Mouse (Mus musculus) midbrain, embryonic 14.5 days (tissue): ENCODE measurements around the gene Sult1a1. TPM values are rescaled to one million over a fixed set of nuclear protein-coding genes. Genes with fewer than 3 reads are reported as not detected.

Source experiments
- ATAC-seq: fragments of 200-750 bp; cut with Nextera tagmentation; 2 replicates; pipeline ENCODE4 v1.8.0; 2017; ENCODE audit warnings: moderate number of reproducible peaks, moderate library complexity; ENCODE audit not compliant: low FRiP score, low TSS enrichment
- DNase-seq: peaks from one replicate; pipeline ENCODE4 v3.0.0-alpha.2; 2015
- H3K27ac ChIP-seq: fragments of 300-500 bp; sonication (generic); replicated peaks from 2 replicates; pipeline ENCODE4 v1.5.1; 2014; ENCODE audit warnings: mild to moderate bottlenecking, low read depth, low read length, moderate library complexity
- H3K27me3 ChIP-seq: fragments of 300-500 bp; sonication (generic); 2 replicates; pipeline ENCODE4 v1.6.1; 2014; ENCODE audit warnings: low read length, control low read depth, mixed read lengths; ENCODE audit not compliant: control insufficient read depth, insufficient read depth
- H3K36me3 ChIP-seq: fragments of 300-500 bp; sonication (generic); 2 replicates; pipeline ENCODE4 v1.6.1; 2014; ENCODE audit warnings: low read length, control low read depth; ENCODE audit not compliant: control insufficient read depth, insufficient read depth
- H3K4me1 ChIP-seq: fragments of 300-500 bp; sonication (generic); 2 replicates; pipeline ENCODE4 v1.6.1; 2014; ENCODE audit warnings: mild to moderate bottlenecking, antibody characterized with exemption, low read length, control low read depth; ENCODE audit not compliant: control insufficient read depth, insufficient read depth
- H3K4me2 ChIP-seq: fragments of 300-500 bp; sonication (generic); 2 replicates; pipeline ENCODE4 v1.6.1; 2014; ENCODE audit warnings: mild to moderate bottlenecking, low read length, moderate library complexity
- H3K4me3 ChIP-seq: fragments of 300-500 bp; sonication (generic); replicated peaks from 2 replicates; pipeline ENCODE4 v1.5.1; 2014; ENCODE audit warnings: low read depth, low read length
- H3K9ac ChIP-seq: fragments of 300-500 bp; sonication (generic); replicated peaks from 2 replicates; pipeline ENCODE4 v1.6.1; 2014; ENCODE audit warnings: mild to moderate bottlenecking, low read length, moderate library complexity
- H3K9me3 ChIP-seq: fragments of 300-500 bp; sonication (generic); 2 replicates; pipeline ENCODE4 v1.6.1; 2016; ENCODE audit warnings: low read length, control low read depth, mixed read lengths; ENCODE audit not compliant: control insufficient read depth
- WGBS: fragments of 180-500 bp; shearing (Covaris S2); extraction: QIAGEN DNeasy Blood & Tissue Kit; methylation state at CpG from one replicate; pipeline ENCODE4 v1.1.7; 2014; 5-methylcytosine and 5-hydroxymethylcytosine counted together
- polyA plus RNA-seq: library from polyadenylated mRNA; unstranded; fragments of >200 nt; fragmentation: Nextera tagmentation; extraction: Ambion mirVana; gene quantifications from 2 replicates; pipeline ENCODE4 v1.2.1, GENCODE M21; 2014

Gene Sult1a1
- polyA plus RNA-seq, result 0.38 and 2.6 TPM in 2 replicates

DNA sequence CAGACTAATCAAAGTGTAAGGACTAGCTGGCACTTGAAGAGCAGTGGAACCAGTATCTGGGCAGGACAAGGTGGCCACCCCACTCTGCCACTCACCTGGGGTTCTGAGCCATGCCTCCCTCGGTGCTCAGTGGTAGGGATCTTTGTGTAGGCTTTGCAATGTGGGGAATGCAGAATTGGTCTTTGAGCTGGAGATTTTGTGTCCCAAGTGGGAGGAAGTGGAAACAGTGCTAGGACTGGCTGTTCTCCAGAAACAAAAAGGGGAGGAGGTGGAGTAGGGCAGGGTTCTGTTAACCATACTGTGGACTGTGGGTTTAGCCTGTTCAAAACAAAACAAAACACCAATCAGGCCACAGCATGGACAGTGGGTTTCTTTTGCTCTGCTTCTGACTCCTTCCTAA lies at the start of gene Sult1a1:
Sult1a1 (minus strand) TSS at position 226 of the 400 bp plus-strand sequence.
- Histone ChIP-seq H3K36me3 (peaks cover 27% of the 10 kb centered on the region), H3K4me3 (no peak within 1 kb of the TSS), H3K4me2 (no peak within 1 kb of the TSS), H3K9me3 (no peaks in the 10 kb centered on the region), H3K27ac (no peak within 1 kb of the TSS), H3K4me1 (no peaks in the 10 kb centered on the region), H3K9ac (no peak within 1 kb of the TSS), H3K27me3 (no peaks in the 10 kb centered on the region)
- ATAC-seq (no peak), DNase-seq (no peak)
- WGBS, result 81% methylated on average over 1 of the region's 1 CpGs

DNA sequence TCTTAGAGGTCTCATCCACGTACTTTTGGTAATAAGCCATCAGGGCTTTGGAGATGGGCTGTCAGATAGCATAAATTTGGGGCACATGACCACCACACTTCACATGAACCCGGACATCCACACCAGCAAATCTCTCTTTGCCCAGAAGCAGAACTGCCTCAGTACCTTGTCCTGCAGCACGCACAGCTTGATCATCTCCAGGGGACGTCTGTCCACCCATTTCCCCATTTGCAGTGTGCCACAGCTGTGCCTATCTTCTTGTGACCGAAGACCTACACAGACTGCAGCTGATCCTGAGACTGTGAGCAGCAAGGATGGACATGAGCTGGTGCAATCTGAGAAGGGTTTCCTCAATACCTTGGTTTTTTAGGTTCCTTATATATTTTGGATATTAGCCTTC lies 49.4 kb upstream of the Sult1a1 start:
- Histone ChIP-seq H3K9me3 (no peaks in the 10 kb centered on the region), H3K27me3 (no peaks in the 10 kb centered on the region), H3K4me3 (no peak overlapping the region), H3K4me2 (no peak overlapping the region), H3K4me1 (no peaks in the 10 kb centered on the region), H3K27ac (no peak overlapping the region), H3K9ac (no peak overlapping the region), H3K36me3 (no peaks in the 10 kb centered on the region)
- ATAC-seq (no peak), DNase-seq (no peak)
- 78% methylated on average over 5 of the region's 5 CpGs for WGBS

DNA sequence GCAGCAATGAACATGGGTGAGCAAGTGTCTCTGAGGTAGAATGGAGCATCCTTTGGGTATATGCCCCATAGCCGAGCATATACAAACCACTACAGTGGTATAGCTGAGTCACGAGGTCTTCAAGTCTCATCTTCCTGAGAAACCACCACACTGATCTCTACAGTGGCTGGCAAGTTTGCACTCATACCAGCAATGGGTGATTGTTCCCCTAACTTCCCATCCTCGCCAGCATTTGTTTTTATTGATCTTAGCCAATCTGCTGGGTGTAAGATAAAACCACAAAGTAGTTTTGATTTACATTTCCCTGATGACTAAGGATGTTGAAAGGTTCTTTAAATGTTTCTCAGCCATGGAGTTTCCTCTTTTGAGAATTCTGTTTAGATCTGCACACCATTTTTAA lies 48.8 kb upstream of the Sult1a1 start:
- ATAC-seq (no peak), DNase-seq (no peak)
- Histone ChIP-seq H3K4me3 (no peak overlapping the region), H3K36me3 (no peaks in the 10 kb centered on the region), H3K4me2 (no peak overlapping the region), H3K27me3 (no peaks in the 10 kb centered on the region), H3K9me3 (no peaks in the 10 kb centered on the region), H3K9ac (no peak overlapping the region), H3K4me1 (no peaks in the 10 kb centered on the region), H3K27ac (no peak overlapping the region)
- WGBS, result 77% methylated on average over 3 of the region's 3 CpGs

DNA sequence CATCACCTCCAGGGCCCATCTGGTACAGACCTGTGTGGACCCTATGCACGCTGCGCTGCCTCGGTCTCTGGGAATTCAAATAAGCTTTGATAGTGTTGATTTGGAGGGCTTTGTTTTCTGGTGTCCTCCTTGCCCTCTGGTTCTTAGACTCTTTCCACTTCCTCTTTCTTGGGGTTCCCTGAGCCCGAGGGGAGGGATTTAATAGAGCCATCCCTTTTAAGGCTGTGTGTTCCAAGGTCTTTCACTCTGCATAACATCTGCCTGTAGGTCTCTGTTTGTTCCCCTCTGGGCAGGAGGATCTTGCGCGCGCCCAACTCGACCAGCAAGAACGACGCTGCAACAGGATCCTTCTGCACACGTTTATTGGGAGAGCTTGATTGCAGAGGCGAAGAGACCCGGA lies 45.4 kb upstream of the Sult1a1 start:
- H3K9ac ChIP-seq, result no peak overlapping the region

DNA sequence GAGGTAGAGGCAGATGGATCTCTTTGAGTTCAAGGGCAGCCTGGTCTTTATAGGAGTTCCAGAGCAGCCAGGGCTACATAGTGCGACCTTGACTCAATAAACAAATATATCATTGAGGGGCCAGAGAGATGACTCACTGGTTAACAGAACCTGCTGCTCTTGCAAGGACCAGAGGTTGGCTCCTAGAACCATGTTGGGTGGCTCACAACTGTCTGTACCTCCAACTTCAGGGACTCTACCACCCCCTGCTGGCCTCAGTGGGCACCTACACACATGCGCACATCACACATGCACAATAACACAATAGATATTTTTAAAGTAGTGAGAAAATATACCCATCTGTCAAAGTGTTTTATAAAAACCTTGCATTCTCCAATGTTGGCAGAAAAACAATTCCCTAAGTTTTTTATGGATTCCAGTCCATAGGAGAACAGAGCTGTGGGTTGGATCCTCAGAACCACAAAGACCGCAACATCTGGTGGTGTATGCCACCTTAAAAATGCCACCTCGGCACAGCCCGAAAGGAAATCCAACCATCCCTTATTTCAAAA lies 42.6 kb upstream of the Sult1a1 start:
- no peaks in the 10 kb centered on the region for H3K36me3 ChIP-seq
- no peaks in the 10 kb centered on the region for H3K9me3 ChIP-seq
- H3K4me2 ChIP-seq, result no peak overlapping the region
- no peaks in the 10 kb centered on the region for H3K4me1 ChIP-seq
- no peaks in the 10 kb centered on the region for H3K27me3 ChIP-seq
- H3K27ac ChIP-seq, result no peak overlapping the region
- ATAC-seq (no peak), DNase-seq (no peak)
- 98% methylated on average over 5 of the region's 5 CpGs for WGBS
- H3K4me3 ChIP-seq, result no peak overlapping the region
- no peak overlapping the region for H3K9ac ChIP-seq

More for the DNA sequence above, 45.4 kb upstream of the Sult1a1 start:
- no peak for ATAC-seq
- no peaks in the 10 kb centered on the region for H3K9me3 ChIP-seq
- H3K4me3 ChIP-seq, result no peak overlapping the region
- H3K27me3 ChIP-seq, result no peaks in the 10 kb centered on the region
- 92% methylated on average over 13 of the region's 13 CpGs for WGBS
- no peaks in the 10 kb centered on the region for H3K36me3 ChIP-seq
- H3K4me1 ChIP-seq, result no peaks in the 10 kb centered on the region
- no peak overlapping the region for H3K27ac ChIP-seq
- no peak overlapping the region for H3K4me2 ChIP-seq
- no peak for DNase-seq

DNA sequence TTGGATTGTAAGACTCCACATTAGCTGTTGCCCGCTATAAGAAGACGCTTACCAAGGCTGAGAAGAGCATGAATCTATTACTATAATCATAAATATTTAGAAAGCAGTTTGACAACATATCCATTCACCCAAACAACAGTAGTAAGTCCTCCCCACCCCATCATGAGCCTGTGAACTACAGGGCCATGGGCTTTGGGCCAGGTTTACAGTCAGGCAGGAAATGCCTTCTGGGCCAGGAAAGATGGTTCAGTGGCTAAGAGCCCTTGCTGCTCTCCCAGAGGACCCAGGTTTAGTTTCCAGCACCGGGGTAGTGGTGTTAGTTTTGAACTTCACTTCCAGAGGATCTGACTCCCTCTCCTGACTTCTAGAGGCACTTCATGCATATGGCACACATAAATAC lies 41.3 kb upstream of the Sult1a1 start:
- no peak overlapping the region for H3K9ac ChIP-seq
- 95% methylated on average over 3 of the region's 3 CpGs for WGBS

DNA sequence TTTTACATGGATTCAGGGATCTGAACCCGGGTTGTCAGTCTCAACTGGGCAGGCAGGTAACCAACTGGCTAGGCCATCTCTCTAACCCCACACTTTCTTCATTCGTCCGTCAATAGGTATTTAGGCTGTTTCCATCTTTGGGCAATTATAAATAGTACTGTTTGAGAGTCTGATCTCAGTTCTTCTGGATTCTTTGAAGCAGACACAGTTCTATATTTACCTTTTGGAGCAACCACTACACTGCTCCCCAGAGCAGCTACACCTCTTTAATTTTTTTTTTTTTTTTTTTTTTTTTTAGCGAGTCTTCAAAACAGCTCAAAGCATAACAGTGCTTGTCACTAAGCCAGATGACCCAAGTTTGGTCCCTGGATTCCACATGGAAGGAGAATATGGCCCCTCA lies 39.4 kb upstream of the Sult1a1 start:
- H3K27ac ChIP-seq, result no peak overlapping the region
- no peaks in the 10 kb centered on the region for H3K27me3 ChIP-seq
- H3K4me2 ChIP-seq, result no peak overlapping the region
- H3K9ac ChIP-seq, result no peak overlapping the region
- no peak for ATAC-seq
- H3K4me1 ChIP-seq, result no peaks in the 10 kb centered on the region
- no peaks in the 10 kb centered on the region for H3K9me3 ChIP-seq
- DNase-seq, result no peak
- 84% methylated on average over 4 of the region's 4 CpGs for WGBS
- H3K4me3 ChIP-seq, result no peak overlapping the region
- H3K36me3 ChIP-seq, result no peaks in the 10 kb centered on the region

More for the DNA sequence above, 41.3 kb upstream of the Sult1a1 start:
- no peak overlapping the region for H3K27ac ChIP-seq
- no peak overlapping the region for H3K4me2 ChIP-seq
- DNase-seq (no peak), ATAC-seq (no peak)
- no peaks in the 10 kb centered on the region for H3K4me1 ChIP-seq
- H3K36me3 ChIP-seq, result no peaks in the 10 kb centered on the region
- no peaks in the 10 kb centered on the region for H3K27me3 ChIP-seq
- no peak overlapping the region for H3K4me3 ChIP-seq
- no peaks in the 10 kb centered on the region for H3K9me3 ChIP-seq

DNA sequence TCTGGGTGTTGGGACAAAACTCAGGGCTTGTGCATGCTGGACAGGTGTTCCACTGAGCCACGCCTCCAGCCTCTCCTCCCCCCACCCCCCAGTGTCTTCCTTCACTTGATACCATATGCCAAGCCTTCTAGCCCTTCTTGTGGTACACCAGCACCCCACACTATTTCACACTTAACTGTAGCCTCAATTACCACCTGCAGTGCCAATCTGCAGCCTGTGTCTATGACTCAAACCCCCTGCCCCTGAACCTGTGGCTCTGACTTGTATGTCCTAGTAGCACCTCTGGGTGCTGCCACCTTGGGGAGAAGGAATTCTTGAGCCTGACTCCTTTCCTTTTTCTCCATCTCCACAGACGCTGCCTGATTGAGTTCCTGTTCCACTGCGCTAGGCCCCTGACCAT lies 35.7 kb upstream of the Sult1a1 start:
- DNase-seq (no peak), ATAC-seq (no peak)
- H3K36me3 ChIP-seq, result no peaks in the 10 kb centered on the region
- no peaks in the 10 kb centered on the region for H3K9me3 ChIP-seq
- no peak overlapping the region for H3K4me2 ChIP-seq
- H3K4me1 ChIP-seq, result no peaks in the 10 kb centered on the region
- H3K9ac ChIP-seq, result no peak overlapping the region
- no peaks in the 10 kb centered on the region for H3K27me3 ChIP-seq
- no peak overlapping the region for H3K27ac ChIP-seq
- WGBS, result 78% methylated on average over 3 of the region's 3 CpGs
- H3K4me3 ChIP-seq, result no peak overlapping the region

DNA sequence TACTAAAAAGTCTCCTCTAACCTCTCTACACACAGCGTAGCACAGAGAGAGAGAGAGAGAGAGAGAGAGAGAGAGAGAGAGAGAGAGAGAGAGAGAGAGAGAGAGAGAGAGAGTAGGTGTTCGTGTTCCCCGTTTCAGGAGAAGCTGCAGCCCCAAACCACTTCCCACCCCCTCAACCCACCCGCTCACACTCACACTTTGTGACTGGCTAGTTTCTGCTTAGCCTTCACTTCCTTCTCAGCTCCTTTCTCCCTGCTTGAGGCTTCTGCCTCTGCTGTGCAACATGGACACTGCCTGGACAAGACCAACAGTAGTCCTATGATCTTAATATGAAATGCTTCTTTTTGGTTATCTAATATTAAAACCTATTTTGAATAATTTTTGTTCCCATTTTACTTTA lies 34.0 kb upstream of the Sult1a1 start:
- no peaks in the 10 kb centered on the region for H3K9me3 ChIP-seq
- H3K27ac ChIP-seq, result no peak overlapping the region
- no peaks in the 10 kb centered on the region for H3K27me3 ChIP-seq
- H3K4me3 ChIP-seq, result no peak overlapping the region
- no peaks in the 10 kb centered on the region for H3K36me3 ChIP-seq
- 0 out of 2 replicates have a peak, but pooled peaks cover 2% of the 10 kb centered on the region for H3K4me1 ChIP-seq
- H3K9ac ChIP-seq, result no peak overlapping the region
- H3K4me2 ChIP-seq, result no peak overlapping the region
- DNase-seq (no peak), ATAC-seq (no peak)
- WGBS, result 73% methylated on average over 4 of the region's 4 CpGs
